Mouse (Mus musculus): Measurements from ENCODE around the gene Lyrm9. TPM values are rescaled to one million over a fixed set of nuclear protein-coding genes. Genes with fewer than 3 reads are reported as not detected.

Lyrm9 gene
- total and polyA plus RNA-seq, 3 experiments, result 31.6 to 48.6 TPM; not detected in 1

DNA sequence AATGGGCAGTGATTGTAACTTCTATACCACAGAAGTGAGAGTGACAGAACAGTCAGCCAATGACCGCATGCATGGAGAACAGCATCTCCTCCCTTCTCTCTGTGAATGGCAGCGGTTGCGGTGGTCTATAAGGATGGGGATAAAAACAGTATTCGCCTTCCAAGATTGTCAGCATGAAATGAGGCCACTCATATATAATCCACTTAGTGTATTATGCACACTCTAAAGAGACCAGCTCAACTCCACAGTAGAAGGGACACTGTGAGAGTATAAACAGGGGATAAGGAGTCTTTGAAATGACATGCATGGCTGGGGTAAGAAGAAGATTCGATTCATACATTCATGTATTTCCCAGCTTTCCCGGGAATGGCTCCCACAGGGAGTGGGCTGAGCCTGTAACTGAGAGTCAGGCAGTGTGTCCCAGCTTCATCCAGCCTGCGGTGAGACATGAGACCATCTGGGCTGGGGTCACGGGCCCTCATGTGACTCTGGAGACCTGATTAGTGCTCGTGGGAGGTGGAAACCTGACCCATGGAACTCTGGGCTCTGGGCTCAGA is 43.5 kb upstream of the Lyrm9 start:
- DNase-seq (ENCODE audit: low read depth, low spot score), result no peak
- H3K36me3 ChIP-seq (ENCODE audit: control insufficient read depth in 1 of 2, insufficient read depth in 2 of 2, low read length in 2 of 2), result no peaks in the 10 kb centered on the region
- no peak overlapping the region for H3K27ac ChIP-seq (ENCODE audit: control insufficient read depth, low read depth, low read length)
- TF ChIP-seq KAT2A (conservative IDR thresholded peaks at IDR 0.05; ENCODE audit: low read depth, low read length) (no peak), ELF1 (IDR thresholded peaks at IDR 0.05; ENCODE audit: low read depth, low read length) (no peak), USF2 (IDR thresholded peaks at IDR 0.05; ENCODE audit: borderline replicate concordance in 1 of 2, insufficient read depth in 1 of 2, low read depth in 1 of 2, low read length in 2 of 2) (no peak), MXI1 (IDR thresholded peaks at IDR 0.05; ENCODE audit: low read depth, low read length) (no peak)
- peaks cover 5 to 6% of the 10 kb centered on the region in 2 experiments for H3K4me1 ChIP-seq (ENCODE audit: control insufficient read depth in 1 of 2, insufficient read depth in 2 of 2, low read length in 2 of 2)
- H3K4me3 ChIP-seq (ENCODE audit: control insufficient read depth in 1 of 2, insufficient read depth in 1 of 2, low read depth in 2 of 2, low read length in 2 of 2), result no peak overlapping the region
- H3K9me3 ChIP-seq (replicated peaks; ENCODE audit: insufficient read depth, low read length), result no peaks in the 10 kb centered on the region
- H3K27me3 ChIP-seq (ENCODE audit: control insufficient read depth in 1 of 2, insufficient read depth in 2 of 2, low read length in 2 of 2), result peaks cover 8% of the 10 kb centered on the region in 2 experiments
- no peak overlapping the region for H3K9ac ChIP-seq (ENCODE audit: control insufficient read depth, low read depth, low read length, poor library complexity, severe bottlenecking)
- no peaks in the 10 kb centered on the region for H3K79me2 ChIP-seq (ENCODE audit: control insufficient read depth, insufficient read depth, low read length, poor library complexity)

DNA sequence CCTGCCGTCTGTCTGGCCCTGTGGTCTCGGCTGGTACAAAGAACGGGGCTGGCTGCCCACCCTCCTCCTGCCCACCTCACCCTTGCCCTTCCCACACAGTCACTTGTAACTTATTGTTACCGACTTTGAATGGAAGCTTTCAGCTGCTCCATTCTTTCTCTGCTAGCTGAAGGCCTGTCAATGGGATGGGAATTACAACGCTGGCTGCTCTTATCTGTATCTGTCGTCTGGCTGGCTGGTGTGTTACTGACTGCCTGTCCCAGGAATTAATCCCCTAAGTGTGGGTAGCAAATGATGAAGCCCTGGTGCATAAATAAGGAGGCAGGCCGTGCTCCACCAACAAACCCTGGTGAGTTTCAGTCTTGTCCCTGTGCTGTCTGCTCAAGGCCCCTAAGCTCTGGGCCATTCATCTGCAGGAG is 40.4 kb upstream of the Lyrm9 start:
- no peak for TF ChIP-seq RCOR1 (IDR thresholded peaks at IDR 0.05; ENCODE audit: low read depth, low read length)
- TF ChIP-seq GATA1 (IDR thresholded peaks at IDR 0.05; ENCODE audit: low read depth, low read length), result 0 out of 2 replicates have a peak, but pooled peaks have one; percentile 12
- TF ChIP-seq USF1 (IDR thresholded peaks at IDR 0.05; ENCODE audit: low read depth, low read length), result no peak
- TF ChIP-seq KAT2A (conservative IDR thresholded peaks at IDR 0.05; ENCODE audit: low read depth, low read length), result no peak
- no peak for TF ChIP-seq USF2 (IDR thresholded peaks at IDR 0.05; ENCODE audit: borderline replicate concordance in 1 of 2, insufficient read depth in 1 of 2, low read depth in 1 of 2, low read length in 2 of 2)
- H3K27ac ChIP-seq (ENCODE audit: control insufficient read depth, low read depth, low read length), result no peak overlapping the region
- no peak overlapping the region for H3K4me3 ChIP-seq (ENCODE audit: control insufficient read depth in 1 of 2, insufficient read depth in 1 of 2, low read depth in 2 of 2, low read length in 2 of 2)
- no peaks in the 10 kb centered on the region for H3K9me3 ChIP-seq (replicated peaks; ENCODE audit: insufficient read depth, low read length)
- H3K36me3 ChIP-seq (ENCODE audit: control insufficient read depth in 1 of 2, insufficient read depth in 2 of 2, low read length in 2 of 2), result peaks cover 0 to 14% of the 10 kb centered on the region in 2 experiments; a peak in 2 of 4 replicates
- H3K27me3 ChIP-seq (ENCODE audit: control insufficient read depth in 1 of 2, insufficient read depth in 2 of 2, low read length in 2 of 2), result peaks cover 8% of the 10 kb centered on the region in 2 experiments
- H3K9ac ChIP-seq (ENCODE audit: control insufficient read depth, low read depth, low read length, poor library complexity, severe bottlenecking), result no peak overlapping the region
- DNase-seq (ENCODE audit: low read depth, low spot score), result no peak
- no peaks in the 10 kb centered on the region for H3K79me2 ChIP-seq (ENCODE audit: control insufficient read depth, insufficient read depth, low read length, poor library complexity)
- H3K4me1 ChIP-seq (ENCODE audit: control insufficient read depth in 1 of 2, insufficient read depth in 2 of 2, low read length in 2 of 2), result peaks cover 8 to 15% of the 10 kb centered on the region in 2 experiments

DNA sequence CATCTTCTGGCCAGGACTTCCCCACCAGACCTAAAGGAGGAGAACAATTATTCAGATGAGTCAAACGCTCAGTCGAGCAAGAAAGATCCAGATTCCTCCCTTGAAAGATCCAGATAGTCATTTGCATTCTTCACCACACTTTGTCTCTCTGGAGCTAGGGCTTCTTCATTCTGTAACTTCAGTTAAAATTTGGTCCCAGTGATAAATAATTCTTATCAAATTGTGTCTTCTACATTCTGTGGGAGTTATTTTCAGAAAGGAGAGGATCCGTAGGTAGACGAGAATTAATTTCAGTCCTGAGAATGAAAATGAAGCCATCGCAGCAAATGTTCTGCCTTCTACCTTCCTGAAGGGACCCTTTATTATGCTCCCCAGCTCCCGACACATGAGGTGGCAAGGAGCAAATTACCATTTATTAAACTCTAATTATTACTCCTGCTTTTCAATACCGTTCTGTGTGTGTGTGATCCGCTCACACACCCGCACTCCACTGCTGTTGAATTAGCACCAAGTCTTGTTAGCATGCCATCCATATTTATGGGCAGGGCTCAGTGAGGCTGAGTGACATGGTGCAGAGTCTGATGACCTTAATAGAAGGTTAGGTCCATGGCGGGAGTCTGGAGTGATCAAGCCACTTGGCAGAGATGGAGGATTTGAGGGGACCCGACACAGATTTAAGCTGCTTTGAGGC is 36.9 kb upstream of the Lyrm9 start:
- Histone ChIP-seq H3K27me3 (ENCODE audit: control insufficient read depth in 1 of 2, insufficient read depth in 2 of 2, low read length in 2 of 2) (peaks cover 1 to 3% of the 10 kb centered on the region in 2 experiments; a peak in 2 of 4 replicates), H3K4me3 (ENCODE audit: control insufficient read depth in 1 of 2, insufficient read depth in 1 of 2, low read depth in 2 of 2, low read length in 2 of 2) (no peak overlapping the region), H3K36me3 (ENCODE audit: control insufficient read depth in 1 of 2, insufficient read depth in 2 of 2, low read length in 2 of 2) (peaks cover 0 to 28% of the 10 kb centered on the region in 2 experiments; a peak in 2 of 4 replicates), H3K27ac (ENCODE audit: control insufficient read depth, low read depth, low read length) (no peak overlapping the region), H3K4me1 (ENCODE audit: control insufficient read depth in 1 of 2, insufficient read depth in 2 of 2, low read length in 2 of 2) (peaks cover 23 to 36% of the 10 kb centered on the region in 2 experiments), H3K79me2 (ENCODE audit: control insufficient read depth, insufficient read depth, low read length, poor library complexity) (no peaks in the 10 kb centered on the region), H3K9ac (ENCODE audit: control insufficient read depth, low read depth, low read length, poor library complexity, severe bottlenecking) (no peak overlapping the region), H3K9me3 (replicated peaks; ENCODE audit: insufficient read depth, low read length) (no peaks in the 10 kb centered on the region)
- peak; percentile 34 for DNase-seq (ENCODE audit: low read depth, low spot score)
- TF ChIP-seq NRF1 (IDR thresholded peaks at IDR 0.05; ENCODE audit: insufficient read depth, low read depth, low read length, poor library complexity, severe bottlenecking) (no peak), GATA1 (IDR thresholded peaks at IDR 0.05; ENCODE audit: low read depth, low read length) (peak; percentile 47; the same call in 1 of the 2 replicates), MYB (IDR thresholded peaks at IDR 0.05; ENCODE audit: low read depth, low read length) (0 out of 2 replicates have a peak, but pooled peaks have one; percentile 5), EP300 (IDR thresholded peaks at IDR 0.05; ENCODE audit: low read depth in 1 of 2, low read length in 2 of 2) (peak; percentile 67)
